Mouse (Mus musculus): ENCODE data around the gene Hba-x.
A peak's percentile ranks its signal among the peaks of the same experiment; 100 is the strongest.
"Not testable (repeated sequence)": the region's sequence is repeated elsewhere in the genome, so short reads cannot be mapped to it uniquely, and the experiment has no call there.

Hba-x gene

GRCm38 (mm10) chr11:32250880-32251763 lies 25.1 kb upstream of the Hba-x start:
- no peak for DNase-seq (ENCODE audit: low read depth, low spot score)

- DNase-seq (ENCODE audit: low read depth, low spot score), result no peak
These were observed 23.1 kb upstream of the Hba-x start for GRCm38 (mm10) chr11:32253121-32253520.

GRCm38 (mm10) chr11:32256146-32256545 lies 20.1 kb upstream of the Hba-x start:
- DNase-seq (ENCODE audit: low read depth, low spot score), result no peak

- no peak for DNase-seq (ENCODE audit: low read depth, low spot score)
These were observed 19.6 kb upstream of the Hba-x start for GRCm38 (mm10) chr11:32256566-32256965.

DNA sequence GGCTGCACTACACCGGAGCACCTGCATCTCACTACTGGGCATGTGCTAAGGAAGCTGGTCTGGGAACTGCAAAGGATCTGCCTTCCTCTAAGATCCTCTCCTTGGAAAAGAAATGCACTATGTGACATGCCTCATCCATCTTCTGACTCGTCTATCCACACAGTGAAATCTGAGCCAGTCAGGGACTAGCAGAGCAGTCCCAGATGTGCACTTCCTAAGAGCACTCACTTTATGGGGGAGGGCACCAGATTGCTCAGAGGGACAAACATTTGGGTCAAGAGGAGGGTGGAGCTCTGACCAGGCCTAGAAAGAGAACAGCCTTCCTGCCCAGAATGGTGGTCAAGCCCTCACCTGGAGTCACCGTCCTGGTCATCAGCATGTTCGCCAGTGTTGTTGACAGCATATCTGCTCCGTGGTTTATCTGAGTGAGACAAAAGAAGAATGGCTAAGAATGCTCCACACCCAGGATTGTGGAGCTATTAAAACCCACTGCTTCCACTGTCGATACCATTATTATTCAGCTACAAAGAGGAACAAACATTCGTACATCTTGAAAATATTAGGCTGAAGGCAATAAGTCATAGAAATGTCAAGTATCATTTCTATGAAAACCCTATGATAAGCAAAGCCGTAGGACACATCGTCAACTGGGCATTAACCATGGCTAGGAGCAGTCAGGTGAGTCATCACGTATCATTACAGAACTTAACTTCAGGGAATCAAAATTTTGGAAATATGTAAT lies 13.4 kb upstream of the Hba-x start:
- DNase-seq (ENCODE audit: low read depth, low spot score), result no peak

DNA sequence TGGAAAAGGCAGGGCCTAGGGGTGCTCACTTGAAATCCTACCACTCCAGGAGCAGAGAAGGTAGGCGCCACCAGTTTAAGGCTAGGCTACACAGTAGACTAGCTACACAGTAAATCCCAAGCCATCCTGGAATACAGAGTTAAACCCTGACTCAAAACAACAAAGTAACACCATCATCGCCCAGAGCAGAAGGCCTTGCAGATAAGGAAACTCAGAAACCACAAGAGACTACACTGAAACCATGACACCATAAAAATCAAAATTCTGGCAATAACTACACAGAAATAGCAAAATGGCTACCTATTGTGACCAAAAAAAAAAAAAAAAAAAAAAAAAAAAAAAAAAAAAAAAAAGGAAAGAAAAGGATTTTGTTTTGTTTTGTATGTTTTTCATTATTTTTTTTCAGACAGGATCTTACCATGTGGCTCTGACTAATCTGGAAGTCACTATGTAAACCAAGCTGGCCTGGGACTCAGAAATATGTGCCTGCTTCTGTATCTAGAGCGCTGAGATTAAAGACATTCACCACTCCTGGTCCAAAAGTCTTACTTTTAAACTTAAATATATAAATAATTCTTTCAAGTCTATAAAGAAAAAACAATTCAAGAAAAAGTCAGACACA lies 11.0 kb upstream of the Hba-x start:
- DNase-seq (ENCODE audit: low read depth, low spot score), result no peak

- no peak for DNase-seq (ENCODE audit: low read depth, low spot score)
These were observed 10.0 kb upstream of the Hba-x start for GRCm38 (mm10) chr11:32266194-32266593.

GRCm38 (mm10) chr11:32266776-32267175 lies 9.4 kb upstream of the Hba-x start:
- DNase-seq (ENCODE audit: low read depth, low spot score), result no peak

GRCm38 (mm10) chr11:32267188-32267884 lies 8.9 kb upstream of the Hba-x start, which contains the start of gene Nprl3:
Nprl3 (minus strand) TSS chr11:32267707.
- peak; percentile 86 for DNase-seq (ENCODE audit: low read depth, low spot score)

- no peak for DNase-seq (ENCODE audit: low read depth, low spot score)
These were observed 8.2 kb upstream of the Hba-x start for GRCm38 (mm10) chr11:32267964-32268363.

GRCm38 (mm10) chr11:32268952-32269351 lies 7.2 kb upstream of the Hba-x start:
- DNase-seq (ENCODE audit: low read depth, low spot score), result no peak

DNA sequence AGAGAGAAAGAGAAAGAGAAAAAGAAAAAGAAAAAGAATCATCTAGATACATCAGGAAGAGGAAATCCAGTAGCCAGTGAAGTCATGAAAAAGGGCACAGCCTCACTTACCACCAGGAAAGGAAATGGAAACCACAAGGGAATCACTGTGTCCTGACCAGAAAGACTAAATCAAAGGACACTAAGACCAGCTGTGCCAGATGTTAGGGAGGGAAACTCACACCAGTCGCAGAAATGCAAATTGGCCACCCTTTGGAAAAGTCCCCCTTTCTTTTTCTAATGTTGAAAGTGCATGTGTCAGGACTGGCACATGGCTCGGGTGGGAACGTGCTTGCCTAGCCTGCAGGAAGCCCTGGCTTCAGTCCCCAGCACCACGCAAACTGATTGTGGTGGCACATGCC lies 5.0 kb upstream of the Hba-x start:
- no peak for DNase-seq (ENCODE audit: low read depth, low spot score)

- no peak for DNase-seq (ENCODE audit: low read depth, low spot score)
These were observed 1.7 kb downstream of the Hba-x start for GRCm38 (mm10) chr11:32277736-32278457.

DNA sequence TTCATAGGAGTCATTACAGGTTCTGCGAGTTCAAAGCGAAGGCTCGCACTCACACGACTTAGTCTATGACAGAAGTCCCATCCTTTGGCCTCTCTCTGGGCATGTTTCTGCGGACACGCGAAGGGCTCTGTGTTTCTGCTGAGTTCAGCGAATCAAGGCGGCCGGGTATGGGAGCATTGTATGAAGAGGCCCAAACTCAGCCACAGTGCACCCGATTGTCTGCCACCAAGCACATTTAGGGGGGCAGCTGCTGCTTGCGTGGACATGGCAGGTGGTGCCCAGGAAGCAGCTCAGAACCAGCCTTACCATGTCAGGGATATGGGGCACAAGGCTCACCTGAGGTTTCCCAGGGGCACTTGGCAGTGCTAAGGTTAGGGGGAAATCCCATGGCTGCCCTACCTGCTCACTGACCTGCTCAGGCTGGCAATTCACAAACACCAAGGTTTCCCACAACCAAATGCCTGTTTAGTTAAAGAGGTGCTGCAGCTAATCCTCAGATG lies 2.3 kb downstream of the Hba-x start:
- DNase-seq (ENCODE audit: low read depth, low spot score), result no peak

DNA sequence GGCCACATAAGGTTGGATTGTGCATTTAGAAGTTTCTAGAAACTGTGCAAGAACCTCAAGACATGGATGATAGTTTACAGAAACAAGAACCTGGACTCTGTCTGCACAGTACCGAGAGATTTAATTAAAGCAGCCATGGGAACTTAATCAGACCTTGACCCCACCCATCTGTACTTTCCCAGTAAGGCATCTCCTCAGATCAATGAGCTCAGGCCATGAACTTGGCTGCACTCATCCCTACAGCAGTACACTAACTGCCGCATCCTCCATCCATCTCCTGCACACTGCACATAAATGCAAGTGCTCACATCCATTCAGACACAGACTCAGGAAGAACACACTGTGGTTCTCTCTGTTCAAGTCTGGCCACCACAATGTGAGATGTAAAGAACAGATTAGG lies 4.4 kb downstream of the Hba-x start:
- DNase-seq (ENCODE audit: low read depth, low spot score), result no peak

DNA sequence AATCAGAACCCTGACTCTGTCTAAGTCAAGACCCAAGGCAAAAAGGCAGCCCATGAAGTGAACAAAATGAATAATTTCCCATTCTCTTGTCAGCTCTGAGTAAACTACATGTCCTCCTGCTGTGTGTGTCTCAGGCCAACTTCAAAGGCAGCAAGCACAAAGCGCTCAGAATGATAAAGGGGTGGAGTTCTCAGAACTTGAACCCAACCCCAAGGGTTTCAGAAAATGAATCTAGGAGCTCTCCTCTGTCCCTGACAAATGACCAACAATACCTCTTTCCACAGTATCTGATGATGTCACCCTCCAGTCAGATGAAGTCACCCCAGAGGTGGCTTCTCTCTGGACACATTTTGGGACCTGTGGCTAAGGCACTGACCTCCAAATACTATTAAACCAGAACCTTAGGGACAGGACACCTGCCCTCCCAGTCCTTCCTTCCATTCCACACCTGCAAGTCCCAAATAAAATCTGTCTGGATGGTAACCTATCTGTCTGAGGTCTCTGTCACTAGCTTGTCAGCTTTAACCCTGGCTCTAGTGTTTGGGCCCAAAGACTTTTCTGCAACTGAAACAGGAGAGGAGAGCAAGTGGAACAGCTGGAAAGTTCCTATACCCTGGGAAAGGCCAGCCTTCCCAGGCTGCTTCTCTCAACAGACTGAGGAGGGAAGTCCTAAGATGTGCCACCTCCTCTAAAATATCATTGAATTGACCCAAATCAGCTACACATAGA lies 5.4 kb downstream of the Hba-x start:
- DNase-seq (ENCODE audit: low read depth, low spot score), result no peak

DNA sequence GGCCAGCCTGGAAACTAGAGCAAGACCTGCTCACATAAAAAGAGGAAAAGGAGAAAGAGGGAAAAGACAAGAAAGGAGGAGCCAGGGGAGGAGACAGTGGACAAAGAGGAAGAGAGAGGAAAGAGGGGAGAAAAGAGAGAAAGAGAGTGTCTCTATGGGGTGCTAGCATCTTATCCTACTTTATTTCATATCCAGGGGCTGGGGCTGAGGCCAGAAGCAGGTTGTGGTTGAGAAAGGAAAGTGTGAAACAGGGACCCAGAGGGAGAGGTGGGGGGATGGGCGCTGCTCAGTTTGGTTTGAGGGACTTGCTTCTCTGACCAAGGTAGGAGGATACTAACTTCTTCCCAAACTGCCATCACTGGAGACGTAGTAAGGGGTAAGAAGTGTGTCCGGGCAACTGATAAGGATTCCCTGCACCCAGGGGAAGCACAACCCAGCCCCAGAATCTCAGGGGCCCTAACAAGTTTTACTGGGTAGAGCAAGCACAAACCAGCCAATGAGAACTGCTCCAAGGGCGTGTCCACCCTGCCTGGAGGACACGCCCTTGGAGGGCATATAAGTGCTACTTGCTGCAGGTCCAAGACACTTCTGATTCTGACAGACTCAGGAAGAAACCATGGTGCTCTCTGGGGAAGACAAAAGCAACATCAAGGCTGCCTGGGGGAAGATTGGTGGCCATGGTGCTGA lies 7.0 kb downstream of the Hba-x start, which contains the start of gene Hba-a1:
Gene Hba-a1, plus strand, starts transcription at position 421 of the 687 bp plus-strand sequence.
- DNase-seq (ENCODE audit: low read depth, low spot score), result not testable (repeated sequence)

DNA sequence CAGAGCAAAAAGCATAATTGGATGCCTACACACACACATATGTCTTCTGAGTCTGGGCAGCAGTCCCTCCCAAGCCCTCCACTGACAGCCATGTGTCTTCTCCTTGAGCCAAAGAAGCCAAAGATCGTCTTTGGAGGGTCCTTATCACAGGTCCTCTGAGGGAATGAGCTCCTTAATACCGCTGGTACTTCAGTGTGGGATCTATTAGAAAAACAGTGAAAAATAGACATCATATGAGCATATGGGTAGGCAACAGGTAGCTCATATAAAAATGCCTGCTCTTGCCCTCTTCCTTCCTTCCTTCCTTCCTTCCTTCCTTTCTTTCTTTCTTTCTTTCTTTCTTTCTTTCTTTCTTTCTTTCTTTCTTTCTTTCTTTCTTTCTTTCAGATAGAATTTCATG lies 8.4 kb downstream of the Hba-x start:
- not testable (repeated sequence) for DNase-seq (ENCODE audit: low read depth, low spot score)

DNA sequence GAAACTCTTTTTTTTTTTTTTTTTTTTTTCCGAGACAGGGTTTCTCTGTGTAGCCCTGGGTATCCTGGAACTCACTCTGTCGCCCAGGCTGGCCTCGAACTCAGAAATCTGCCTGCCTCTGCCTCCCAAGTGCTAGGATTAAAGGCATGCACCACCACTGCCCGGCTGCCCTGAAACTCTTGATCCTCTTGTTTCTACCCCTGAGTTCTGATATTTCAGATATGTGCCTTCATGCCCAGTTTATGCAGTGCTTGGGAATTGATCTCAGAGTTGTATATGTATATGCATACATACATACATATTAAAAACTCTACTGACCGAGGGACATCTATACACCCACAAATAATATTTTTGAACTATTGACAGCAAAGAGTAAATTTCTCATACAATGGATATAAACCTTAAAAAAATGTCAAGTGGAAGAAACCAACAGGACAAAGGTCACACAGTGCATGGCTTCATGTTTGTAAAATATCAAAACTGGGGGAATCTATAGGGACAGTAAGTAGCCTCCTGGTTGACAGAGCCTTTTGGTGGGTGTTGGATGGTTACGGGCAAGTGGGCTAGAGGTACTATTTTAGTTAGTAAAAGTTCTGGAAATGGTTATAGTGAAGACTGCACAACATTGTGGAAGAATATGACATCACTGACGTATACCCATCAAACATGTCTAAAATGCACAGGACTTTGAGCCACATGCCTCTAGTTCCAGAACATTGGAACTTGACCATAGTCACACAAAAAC lies 9.0 kb downstream of the Hba-x start:
- DNase-seq (ENCODE audit: low read depth, low spot score), result no peak
